Mouse (Mus musculus) heart, adult 2 months (tissue): ENCODE data around the gene Dnajc8.
"Not testable (repeated sequence)": the region's sequence is repeated elsewhere in the genome, so short reads cannot be mapped to it uniquely, and the experiment has no call there.

Experiments
- CTCF ChIP-seq: fragments of 200-600 bp; IDR thresholded peaks from 2 replicates; pipeline ENCODE4 v1.8.1; 2022; ENCODE audit warnings: antibody characterized with exemption, mild to moderate bottlenecking, moderate library complexity
- POLR2A ChIP-seq: fragments of 200-500 bp; IDR thresholded peaks from 2 replicates; pipeline ENCODE4 v1.6.1; 2011; ENCODE audit warnings: mild to moderate bottlenecking, low read depth, low read length, control low read depth; ENCODE audit not compliant: insufficient read depth

GRCm38 (mm10) chr4:132555550-132555949 is 20.2 kb downstream of the Dnajc8 start:
- TF ChIP-seq CTCF, POLR2A: not testable (repeated sequence)
